Mouse (Mus musculus): ENCODE results near the gene Map3k11. TPM values are rescaled to one million over a fixed set of nuclear protein-coding genes. Genes with fewer than 3 reads are reported as not detected.
A peak's percentile ranks its signal among the peaks of the same experiment; 100 is the strongest.

The Map3k11 gene
- total and polyA plus RNA-seq, 3 experiments: 22.5 to 38.3 TPM; not detected in 1

- Histone ChIP-seq H3K27me3 (ENCODE audit: control insufficient read depth in 1 of 2, insufficient read depth in 2 of 2, low read length in 2 of 2) (no peaks in the 10 kb centered on the region), H3K9ac (ENCODE audit: control insufficient read depth, low read depth, low read length, poor library complexity, severe bottlenecking) (peak overlapping the region; percentile 82), H3K4me1 (ENCODE audit: control insufficient read depth in 1 of 2, insufficient read depth in 2 of 2, low read length in 2 of 2) (peaks cover 0 to 37% of the 10 kb centered on the region in 2 experiments; a peak in 2 of 4 replicates), H3K9me3 (replicated peaks; ENCODE audit: insufficient read depth, low read length) (no peaks in the 10 kb centered on the region), H3K4me3 (ENCODE audit: control insufficient read depth in 1 of 2, insufficient read depth in 1 of 2, low read depth in 2 of 2, low read length in 2 of 2) (peak overlapping the region; percentile 66 to 89), H3K79me2 (ENCODE audit: control insufficient read depth, insufficient read depth, low read length, poor library complexity) (peaks cover 26% of the 10 kb centered on the region), H3K27ac (ENCODE audit: control insufficient read depth, low read depth, low read length) (peak overlapping the region; percentile 37), H3K36me3 (ENCODE audit: control insufficient read depth in 1 of 2, insufficient read depth in 2 of 2, low read length in 2 of 2) (peaks cover 0 to 20% of the 10 kb centered on the region in 2 experiments; a peak in 2 of 4 replicates)
- DNase-seq (ENCODE audit: low read depth, low spot score): peak; percentile 97
- TF ChIP-seq CHD2 (IDR thresholded peaks at IDR 0.05; ENCODE audit: low read length): no peak
- TF ChIP-seq TAL1 (IDR thresholded peaks at IDR 0.05; ENCODE audit: low read length): no peak
- peak; percentile 85; the same call in 1 of the 2 replicates for TF ChIP-seq MAZ (IDR thresholded peaks at IDR 0.05; ENCODE audit: low read depth, low read length)
- TF ChIP-seq E2F4 (IDR thresholded peaks at IDR 0.05; ENCODE audit: borderline replicate concordance, low read depth, low read length): no peak
- peak; percentile 87 for TF ChIP-seq TBP (IDR thresholded peaks at IDR 0.05; ENCODE audit: low read depth, low read length)
- TF ChIP-seq NRF1 (IDR thresholded peaks at IDR 0.05; ENCODE audit: insufficient read depth, low read depth, low read length, poor library complexity, severe bottlenecking): no peak
- TF ChIP-seq MAFK (IDR thresholded peaks at IDR 0.05; ENCODE audit: borderline replicate concordance, low read depth, low read length): no peak
- TF ChIP-seq CTCF (IDR thresholded peaks at IDR 0.05 in 2 of 3, conservative IDR thresholded peaks at IDR 0.05 in 1 of 3; ENCODE audit: control insufficient read depth in 1 of 3, insufficient read depth in 1 of 3, low read depth in 2 of 3, low read length in 3 of 3, poor library complexity in 1 of 3, severe bottlenecking in 1 of 3): no peak
- TF ChIP-seq ELF1 (IDR thresholded peaks at IDR 0.05; ENCODE audit: low read depth, low read length): peak; percentile 86
- TF ChIP-seq NELFE (IDR thresholded peaks at IDR 0.05; ENCODE audit: low read depth, low read length): peak; percentile 91
- TF ChIP-seq USF1 (IDR thresholded peaks at IDR 0.05; ENCODE audit: low read depth, low read length): peak; percentile 86
- TF ChIP-seq TCF12 (IDR thresholded peaks at IDR 0.05; ENCODE audit: low read depth, low read length): peak; percentile 58; the same call in 1 of the 2 replicates
- peak; percentile 95 for TF ChIP-seq HCFC1 (IDR thresholded peaks at IDR 0.05; ENCODE audit: low read depth, low read length)
- TF ChIP-seq MEF2A (IDR thresholded peaks at IDR 0.05; ENCODE audit: extremely low read depth, insufficient replicate concordance, low read depth, low read length, poor library complexity, severe bottlenecking): no peak
- TF ChIP-seq USF2 (IDR thresholded peaks at IDR 0.05; ENCODE audit: borderline replicate concordance in 1 of 2, insufficient read depth in 1 of 2, low read depth in 1 of 2, low read length in 2 of 2): no peak
- TF ChIP-seq RCOR1 (IDR thresholded peaks at IDR 0.05; ENCODE audit: low read depth, low read length): no peak
- TF ChIP-seq MYC (IDR thresholded peaks at IDR 0.05; ENCODE audit: low read depth, low read length): peak; percentile 96
- peak; percentile 90 for TF ChIP-seq MAX (IDR thresholded peaks at IDR 0.05; ENCODE audit: low read length)
- TF ChIP-seq SMC3 (IDR thresholded peaks at IDR 0.05; ENCODE audit: low read depth, low read length): no peak
- TF ChIP-seq JUND (IDR thresholded peaks at IDR 0.05; ENCODE audit: low read depth, low read length): no peak
- TF ChIP-seq ZMIZ1 (IDR thresholded peaks at IDR 0.05; ENCODE audit: low read depth, low read length): peak; percentile 82
- TF ChIP-seq KAT2A (conservative IDR thresholded peaks at IDR 0.05; ENCODE audit: low read depth, low read length): peak; percentile 64; the same call in 1 of the 2 replicates
- no peak for TF ChIP-seq EP300 (IDR thresholded peaks at IDR 0.05; ENCODE audit: low read depth in 1 of 2, low read length in 2 of 2)
- no peak for TF ChIP-seq GABPA (IDR thresholded peaks at IDR 0.05; ENCODE audit: low read depth, low read length)
- TF ChIP-seq MXI1 (IDR thresholded peaks at IDR 0.05; ENCODE audit: low read depth, low read length): peak; percentile 98
- TF ChIP-seq RAD21 (IDR thresholded peaks at IDR 0.05; ENCODE audit: low read depth, low read length): no peak
- no peak for TF ChIP-seq CHD1 (IDR thresholded peaks at IDR 0.05; ENCODE audit: low read depth, low read length)
- TF ChIP-seq ZNF384 (IDR thresholded peaks at IDR 0.05; ENCODE audit: low read depth, low read length): no peak
- TF ChIP-seq MYB (IDR thresholded peaks at IDR 0.05; ENCODE audit: low read depth, low read length): no peak
- peak; percentile 83 for TF ChIP-seq POLR2AphosphoS2 (IDR thresholded peaks at IDR 0.05; ENCODE audit: low read length)
- peak; percentile 98 for TF ChIP-seq SIN3A (IDR thresholded peaks at IDR 0.05; ENCODE audit: low read length)
- TF ChIP-seq ETS1 (IDR thresholded peaks at IDR 0.05; ENCODE audit: low read depth, low read length): peak; percentile 71
- TF ChIP-seq GATA1 (IDR thresholded peaks at IDR 0.05; ENCODE audit: low read depth, low read length): 0 out of 2 replicates have a peak, but pooled peaks have one; percentile 2
- TF ChIP-seq ZC3H11A (IDR thresholded peaks at IDR 0.05; ENCODE audit: low read depth, low read length): no peak
- 0 out of 2 replicates have a peak, but pooled peaks have one; percentile 19 for TF ChIP-seq POLR2AphosphoS5 (IDR thresholded peaks at IDR 0.05; ENCODE audit: borderline replicate concordance, low read depth, low read length)
- TF ChIP-seq ZKSCAN1 (IDR thresholded peaks at IDR 0.05; ENCODE audit: low read depth, low read length): no peak
These were observed 42.9 kb downstream of the Map3k11 start for GRCm38 (mm10) chr19:5731264-5731978.
